In genomic region chr10:11280235-11280577, GRCm38 (mm10) we compare ENCODE assay signal across 8 mouse cellular contexts. TPM values are rescaled to one million over a fixed set of nuclear protein-coding genes. Genes with fewer than 3 reads are reported as not detected.
A peak's percentile ranks its signal among the peaks of the same experiment; 100 is the strongest.
DNase-seq lines count a peak whose midpoint lies in the region; ATAC-seq and TF ChIP-seq lines count a peak whose summit lies in the region.

No protein-coding gene starts in this region.

- H3K4me2 ChIP-seq in kidney, embryonic 15.5 days, result peak overlapping the region; percentile 94
- peak overlapping the region; percentile 77 for H3K4me2 ChIP-seq in hindbrain, embryonic 14.5 days (replicated peaks)
- H3K4me2 ChIP-seq in midbrain, embryonic 16.5 days (ENCODE audit: low read length), result peak overlapping the region; percentile 91

- peak overlapping the region; percentile 100 for H3K27ac ChIP-seq in kidney, embryonic 15.5 days
- peak overlapping the region; percentile 100 for H3K27ac ChIP-seq in cortical plate, adult 2 months (ENCODE audit: insufficient read depth, low read length)
- peak overlapping the region; percentile 98 for H3K27ac ChIP-seq in hindbrain, embryonic 14.5 days
- H3K27ac ChIP-seq in midbrain, embryonic 16.5 days (ENCODE audit: low read length), result peak overlapping the region; percentile 97

- H3K36me3 ChIP-seq in kidney, embryonic 15.5 days, result no peaks in the 10 kb centered on the region
- no peaks in the 10 kb centered on the region for H3K36me3 ChIP-seq in hindbrain, embryonic 14.5 days (replicated peaks; ENCODE audit: control insufficient read depth, insufficient read depth)
- no peaks in the 10 kb centered on the region for H3K36me3 ChIP-seq in midbrain, embryonic 16.5 days (ENCODE audit: control insufficient read depth, insufficient read depth, low read length)

- WGBS in kidney, embryonic 15.5 days, result 6% methylated on average over 6 of the region's 6 CpGs
- 4% methylated on average over 6 of the region's 6 CpGs for WGBS in hindbrain, embryonic 14.5 days
- 3% methylated on average over 6 of the region's 6 CpGs for WGBS in midbrain, embryonic 16.5 days

- H3K4me3 ChIP-seq in kidney, embryonic 15.5 days (replicated peaks), result peak overlapping the region; percentile 80
- H3K4me3 ChIP-seq in cortical plate, adult 2 months (ENCODE audit: insufficient read depth, low read length), result peak overlapping the region; percentile 97
- H3K4me3 ChIP-seq in hindbrain, embryonic 14.5 days (replicated peaks; ENCODE audit: low read length), result peak overlapping the region; percentile 77
- H3K4me3 ChIP-seq in midbrain, embryonic 16.5 days (ENCODE audit: low read depth, low read length), result peak overlapping the region; percentile 95

- ATAC-seq in kidney, embryonic 15.5 days (replicated peaks; ENCODE audit: low FRiP score), result no peak; the same call in 1 of the 2 replicates
- no peak for ATAC-seq in hindbrain, embryonic 14.5 days (ENCODE audit: low FRiP score)
- ATAC-seq in midbrain, embryonic 16.5 days, result no peak
- ATAC-seq in activated CD4-positive, CD25-positive, alpha-beta regulatory T cell, adult 4 months, result no peak

- H3K27me3 ChIP-seq in kidney, embryonic 15.5 days, result no peaks in the 10 kb centered on the region
- H3K27me3 ChIP-seq in hindbrain, embryonic 14.5 days (ENCODE audit: control insufficient read depth, insufficient read depth, low read length), result no peaks in the 10 kb centered on the region
- no peaks in the 10 kb centered on the region for H3K27me3 ChIP-seq in midbrain, embryonic 16.5 days (ENCODE audit: control insufficient read depth, insufficient read depth, low read depth, low read length)

- no peaks in the 10 kb centered on the region for H3K9me3 ChIP-seq in kidney, embryonic 15.5 days (replicated peaks)
- no peaks in the 10 kb centered on the region for H3K9me3 ChIP-seq in hindbrain, embryonic 14.5 days (ENCODE audit: control insufficient read depth, low read length)
- H3K9me3 ChIP-seq in midbrain, embryonic 16.5 days (replicated peaks; ENCODE audit: control insufficient read depth, low read length, poor library complexity, severe bottlenecking), result no peaks in the 10 kb centered on the region

- no peak for TF ChIP-seq POLR2A in cortical plate, adult 2 months (IDR thresholded peaks at IDR 0.05; ENCODE audit: extremely low read depth, insufficient read depth, low read length)

- no peak for TF ChIP-seq CTCF in cortical plate, adult 2 months (IDR thresholded peaks at IDR 0.05; ENCODE audit: extremely low read depth, insufficient read depth, low read length)

- no peak for DNase-seq in kidney, adult 11 months
- DNase-seq in hindbrain, embryonic 14.5 days (ENCODE audit: low spot score), result no peak
- DNase-seq in layer of hippocampus, postnatal 14 days (ENCODE audit: low spot score in 2 of 2), result no peak
- no peak for DNase-seq in adrenal gland, postnatal 14 days

- H3K9ac ChIP-seq in kidney, embryonic 15.5 days, result peak overlapping the region; percentile 93
- peak overlapping the region; percentile 91 for H3K9ac ChIP-seq in hindbrain, embryonic 14.5 days
- peak overlapping the region; percentile 95 for H3K9ac ChIP-seq in midbrain, embryonic 16.5 days (ENCODE audit: low read depth, low read length)

- H3K4me1 ChIP-seq in kidney, embryonic 15.5 days, result peaks cover 4% of the 10 kb centered on the region
- H3K4me1 ChIP-seq in cortical plate, adult 2 months (ENCODE audit: control insufficient read depth, insufficient read depth, low read length), result peaks cover 1% of the 10 kb centered on the region; the same call in 1 of the 2 replicates
- H3K4me1 ChIP-seq in hindbrain, embryonic 14.5 days (replicated peaks; ENCODE audit: control insufficient read depth, insufficient read depth, low read length), result peaks cover 5% of the 10 kb centered on the region; the same call in 1 of the 2 replicates
- peaks cover 13% of the 10 kb centered on the region for H3K4me1 ChIP-seq in midbrain, embryonic 16.5 days (ENCODE audit: control insufficient read depth, insufficient read depth, low read length)

RNA-seq across cellular contexts. Expression of gene Fbxo30, which starts 0.9 kb away (rescaled TPM):
- polyA plus RNA-seq in kidney, embryonic 15.5 days (2015; fragmentation: Nextera tagmentation; extraction: Ambion mirVana), result 35.7 and 36.0 TPM in 2 replicates
- polyA plus RNA-seq in cortical plate, adult 2 months (2012; rRNA removed), result 3.6 and 3.9 TPM in 2 replicates
- 16.3 and 16.7 TPM in 2 replicates for polyA plus RNA-seq in hindbrain, embryonic 14.5 days (2014; fragmentation: Nextera tagmentation; extraction: Ambion mirVana)
- 19.2 and 20.1 TPM in 2 replicates for polyA plus RNA-seq in midbrain, embryonic 16.5 days (2015; fragmentation: Nextera tagmentation; extraction: Ambion mirVana)
- total RNA-seq in layer of hippocampus, postnatal 14 days (2021), result 1 to 10 TPM; 9.1 to 9.2 TPM
- polyA plus RNA-seq in activated CD4-positive, CD25-positive, alpha-beta regulatory T cell, adult 4 months (2017; shearing (Covaris generic)), result 1 to 10 TPM; 1.1 to 1.5 TPM
- total RNA-seq in adrenal gland, postnatal 14 days (2021), result 22.3 TPM in 2 replicates
